Mouse (Mus musculus): Measurements from ENCODE around the gene H2-Q2.
"Not testable (repeated sequence)": the region's sequence is repeated elsewhere in the genome, so short reads cannot be mapped to it uniquely, and the experiment has no call there.

The H2-Q2 gene

GRCm38 (mm10) chr17:35342071-35342671 is at the start of gene H2-Q2:
Gene H2-Q2, plus strand, starts transcription at chr17:35342242.
- DNase-seq (ENCODE audit: low spot score) = no peak

GRCm38 (mm10) chr17:35295796-35296195 is 46.2 kb upstream of the H2-Q2 start:
- peak; percentile 68 for DNase-seq (ENCODE audit: low spot score)

GRCm38 (mm10) chr17:35300261-35300945 is 41.6 kb upstream of the H2-Q2 start:
- DNase-seq (ENCODE audit: low spot score) = not testable (repeated sequence)

DNA sequence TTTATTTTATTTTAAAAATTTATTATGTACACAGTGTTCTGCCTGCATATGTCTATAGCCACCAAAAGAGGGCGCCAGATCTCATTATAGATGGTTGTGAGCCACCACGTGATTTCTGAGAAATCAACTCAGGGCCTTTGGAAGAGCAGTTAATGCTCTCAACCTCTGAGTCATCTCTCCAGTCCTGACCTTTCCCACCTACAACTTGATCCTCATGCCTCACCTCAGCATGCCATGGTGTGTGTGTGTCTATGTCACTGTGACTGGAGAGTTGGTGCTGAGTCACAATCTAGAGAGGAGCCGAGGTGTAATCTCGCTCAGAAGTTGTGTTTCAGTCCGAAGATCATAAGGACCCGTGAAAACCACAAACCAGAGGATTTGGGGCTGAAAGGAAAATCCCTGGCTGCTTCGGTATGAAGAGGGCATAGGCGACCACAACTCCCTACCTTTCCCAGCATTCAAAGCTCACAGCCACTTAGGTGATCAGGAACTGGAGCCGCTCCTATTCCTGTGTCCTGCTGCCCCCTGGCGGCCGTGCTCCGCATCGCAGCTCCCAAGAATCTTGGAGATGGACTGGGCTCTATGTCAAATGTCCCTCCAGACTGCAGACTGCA is 40.3 kb upstream of the H2-Q2 start:
- DNase-seq (ENCODE audit: low spot score) = peak; percentile 88

DNA sequence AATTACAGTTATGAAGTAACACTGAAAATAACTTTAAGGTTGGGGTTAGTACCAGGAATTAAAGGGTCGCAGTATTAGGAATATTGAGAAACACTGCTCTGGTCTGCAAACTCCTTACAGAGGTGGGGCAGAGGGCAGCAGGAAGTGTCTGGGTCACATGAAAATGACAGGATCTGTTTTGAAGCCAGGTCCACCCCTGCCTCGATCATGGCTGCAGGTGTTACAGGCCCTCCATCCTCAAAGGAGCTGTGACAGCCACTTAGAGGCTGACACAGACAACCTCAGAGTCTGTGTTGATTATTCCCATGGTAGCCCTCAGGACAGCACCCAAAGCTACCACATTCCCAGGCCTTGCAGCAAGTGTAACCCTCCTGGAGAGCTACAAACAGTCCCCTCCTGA is 38.8 kb upstream of the H2-Q2 start:
- no peak for DNase-seq (ENCODE audit: low spot score)

GRCm38 (mm10) chr17:35303756-35304350 is 38.2 kb upstream of the H2-Q2 start:
- DNase-seq (ENCODE audit: low spot score) = no peak

DNA sequence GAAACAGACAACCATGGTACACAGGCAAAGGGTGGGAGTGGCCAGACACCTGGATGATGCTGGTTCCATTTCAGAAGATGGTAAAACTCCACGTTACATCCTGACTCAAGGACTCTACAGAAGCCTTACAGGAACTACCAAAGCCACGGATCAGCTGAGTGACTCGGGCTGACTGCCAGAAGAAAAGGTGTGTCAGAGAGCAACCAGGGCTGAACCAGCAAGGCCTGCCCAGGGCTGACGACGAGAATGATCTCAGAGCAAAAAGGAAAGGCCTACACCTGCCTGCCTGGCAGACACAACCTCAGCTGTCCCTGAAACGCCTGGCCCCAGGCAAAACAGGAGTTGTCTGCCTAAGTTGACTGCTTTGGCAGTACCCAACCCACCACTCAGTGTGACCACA is 37.6 kb upstream of the H2-Q2 start:
- DNase-seq (ENCODE audit: low spot score) = no peak

DNA sequence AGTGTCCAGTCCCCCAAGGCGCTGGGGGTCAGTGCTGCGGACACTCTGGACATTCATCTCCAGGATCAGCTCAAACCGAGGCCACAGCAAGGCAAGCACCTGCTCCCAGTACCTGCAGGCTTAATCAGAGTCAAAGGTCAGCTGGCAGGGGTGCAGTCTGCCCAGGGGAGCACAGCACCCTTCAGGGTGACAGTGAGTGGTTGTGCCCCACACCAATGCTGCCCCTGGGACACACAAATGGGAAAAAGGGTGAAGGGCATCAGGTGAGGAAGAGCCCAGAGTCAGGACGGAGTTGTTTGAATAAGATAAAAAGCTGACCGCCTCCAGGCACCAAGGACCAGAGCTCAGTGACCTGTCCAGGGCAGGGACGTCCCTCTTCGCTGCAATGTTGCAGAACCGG is 37.1 kb upstream of the H2-Q2 start:
- DNase-seq (ENCODE audit: low spot score) = not testable (repeated sequence)

- no peak for DNase-seq (ENCODE audit: low spot score)
Observed at GRCm38 (mm10) chr17:35318671-35319070, 23.4 kb upstream of the H2-Q2 start.

DNA sequence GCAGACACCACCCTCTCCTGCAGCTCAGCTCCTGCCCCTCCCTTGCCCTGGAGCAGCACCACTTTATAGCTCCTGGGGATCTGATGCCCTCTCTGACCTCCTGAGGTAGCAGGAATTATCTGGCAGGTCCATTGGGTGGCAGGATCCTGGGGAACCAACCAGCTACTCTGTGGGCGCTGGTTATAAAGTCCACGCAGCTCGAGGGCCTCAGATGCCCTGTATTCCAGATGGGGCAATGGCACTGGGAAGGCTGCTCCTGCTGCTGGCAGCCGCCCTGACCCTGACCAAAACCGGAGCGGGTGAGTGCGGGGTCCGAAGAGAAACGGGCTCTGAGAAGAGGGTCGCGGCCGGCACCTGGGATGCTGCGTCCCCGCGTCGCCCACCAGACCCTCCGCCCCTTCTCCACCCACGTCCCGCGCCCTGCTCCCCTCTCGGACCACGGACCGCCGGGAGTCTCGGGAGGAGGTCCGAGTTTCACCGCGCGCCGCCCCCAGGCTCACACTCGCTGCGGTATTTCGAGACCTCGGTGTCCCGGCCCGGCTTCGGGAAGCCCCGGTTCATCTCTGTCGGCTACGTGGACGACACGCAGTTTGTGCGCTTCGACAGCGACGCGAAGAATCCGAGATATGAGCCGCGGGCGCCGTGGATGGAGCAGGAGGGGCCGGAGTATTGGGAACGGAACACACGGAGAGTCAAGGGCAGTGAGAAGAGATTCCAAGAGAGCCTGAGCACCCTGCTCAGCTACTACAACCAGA is 21.5 kb upstream of the H2-Q2 start, which contains the start of gene H2-Q1:
Gene H2-Q1, plus strand, starts transcription at position 79 of the 755 bp plus-strand sequence.
- no peak for DNase-seq (ENCODE audit: low spot score)

- DNase-seq (ENCODE audit: low spot score) = not testable (repeated sequence)
Observed at GRCm38 (mm10) chr17:35325124-35325523, 16.9 kb upstream of the H2-Q2 start.

GRCm38 (mm10) chr17:35326000-35326399 is 16.0 kb upstream of the H2-Q2 start:
- DNase-seq (ENCODE audit: low spot score) = not testable (repeated sequence)

DNA sequence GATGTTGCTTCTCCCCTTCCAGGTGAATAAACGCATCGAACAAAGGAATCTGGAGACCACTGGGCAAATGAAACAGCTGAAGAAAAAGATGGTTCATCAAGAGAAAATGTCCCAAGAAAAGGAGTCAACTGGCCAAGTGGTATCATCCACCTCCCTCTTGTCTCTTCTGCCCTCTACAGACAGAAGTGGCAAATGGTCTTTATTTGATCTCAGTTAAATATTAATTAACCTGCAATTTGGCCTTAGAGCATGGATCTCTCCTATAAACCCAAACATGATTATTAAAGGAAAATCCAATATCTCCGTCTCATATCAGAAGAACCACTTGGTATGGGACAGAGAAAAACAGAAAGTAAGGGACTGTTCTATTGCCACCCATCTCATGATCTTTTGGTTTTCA is 12.3 kb upstream of the H2-Q2 start:
- not testable (repeated sequence) for DNase-seq (ENCODE audit: low spot score)

DNA sequence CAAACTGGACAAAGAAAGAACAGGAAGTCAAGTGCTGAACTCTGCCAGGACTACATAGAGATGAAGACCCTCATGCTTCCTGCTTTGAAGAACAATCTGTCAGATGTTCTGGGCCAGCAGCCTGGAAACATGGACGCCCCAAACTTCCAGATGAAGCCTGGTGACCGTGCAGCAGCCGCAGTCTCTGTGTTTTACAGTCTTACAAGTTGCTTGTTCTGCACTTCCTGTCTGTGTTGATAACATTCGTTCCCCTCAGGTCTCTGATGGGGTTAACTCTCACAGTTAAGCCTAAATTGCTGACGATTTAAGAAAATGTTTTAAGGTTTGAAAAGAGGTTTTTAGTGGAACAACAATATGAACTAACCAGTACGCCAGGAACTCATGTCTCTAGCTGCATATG is 10.5 kb upstream of the H2-Q2 start:
- DNase-seq (ENCODE audit: low spot score) = not testable (repeated sequence)

GRCm38 (mm10) chr17:35342711-35343476 is 852 bp downstream of the H2-Q2 start:
- peak; percentile 24 for DNase-seq (ENCODE audit: low spot score)

GRCm38 (mm10) chr17:35347659-35348058 is 5.6 kb downstream of the H2-Q2 start:
- DNase-seq (ENCODE audit: low spot score) = not testable (repeated sequence)

DNA sequence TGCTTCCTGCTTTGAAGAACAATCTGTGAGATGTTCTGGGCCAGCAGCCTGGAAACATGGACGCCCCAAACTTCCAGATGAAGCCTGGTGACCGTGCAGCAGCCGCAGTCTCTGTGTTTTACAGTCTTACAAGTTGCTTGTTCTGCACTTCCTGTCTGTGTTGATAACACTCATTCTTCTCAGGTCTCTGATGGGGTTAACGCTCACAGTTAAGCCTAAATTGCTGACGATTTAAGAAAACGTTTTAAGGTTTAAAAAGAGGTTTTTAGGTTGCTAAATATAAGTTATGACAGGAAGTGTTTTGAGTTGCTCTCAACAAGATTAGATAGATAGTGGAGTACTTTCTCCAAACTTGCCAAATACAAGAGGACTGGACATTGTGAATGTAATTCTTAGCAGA is 11.2 kb downstream of the H2-Q2 start:
- not testable (repeated sequence) for DNase-seq (ENCODE audit: low spot score)

DNA sequence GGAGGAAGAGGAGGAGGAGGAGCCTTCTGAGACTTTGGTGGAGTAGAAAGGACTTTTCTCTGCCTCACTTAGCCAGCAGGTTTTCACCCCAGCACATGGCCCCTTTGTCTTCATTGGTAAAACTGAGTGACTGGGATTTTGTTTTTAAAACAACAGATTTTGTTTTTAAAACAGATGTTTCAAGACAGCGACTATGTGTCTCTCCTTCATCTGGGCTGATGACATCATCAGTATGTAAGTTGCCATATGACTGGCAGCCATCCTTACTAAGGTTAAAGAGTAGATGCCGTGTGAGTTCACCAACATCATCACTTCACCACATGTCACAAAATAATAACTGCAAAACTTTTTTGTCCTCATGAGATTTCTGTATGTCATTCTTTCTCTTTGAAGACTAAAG is 12.0 kb downstream of the H2-Q2 start:
- no peak for DNase-seq (ENCODE audit: low spot score)

DNA sequence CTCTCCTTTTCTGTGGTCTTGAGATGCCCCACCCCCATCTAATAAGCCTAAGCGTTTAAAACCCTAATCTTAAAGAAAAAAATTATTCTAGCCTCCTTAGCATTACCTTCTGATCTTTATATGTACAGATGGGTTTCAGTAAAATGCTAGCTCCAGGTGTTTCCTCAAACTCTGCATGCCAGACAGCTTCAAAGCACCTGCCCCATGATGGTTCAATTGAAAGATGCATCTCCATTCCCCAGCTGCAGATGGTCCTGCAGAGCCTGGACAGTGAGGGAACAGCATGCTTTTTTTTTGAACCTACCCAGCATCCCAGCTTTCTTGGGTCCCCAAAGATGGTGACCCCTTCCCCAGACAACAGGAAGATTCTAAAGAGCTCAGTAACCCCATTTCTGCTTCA is 15.0 kb downstream of the H2-Q2 start:
- no peak for DNase-seq (ENCODE audit: low spot score)

DNA sequence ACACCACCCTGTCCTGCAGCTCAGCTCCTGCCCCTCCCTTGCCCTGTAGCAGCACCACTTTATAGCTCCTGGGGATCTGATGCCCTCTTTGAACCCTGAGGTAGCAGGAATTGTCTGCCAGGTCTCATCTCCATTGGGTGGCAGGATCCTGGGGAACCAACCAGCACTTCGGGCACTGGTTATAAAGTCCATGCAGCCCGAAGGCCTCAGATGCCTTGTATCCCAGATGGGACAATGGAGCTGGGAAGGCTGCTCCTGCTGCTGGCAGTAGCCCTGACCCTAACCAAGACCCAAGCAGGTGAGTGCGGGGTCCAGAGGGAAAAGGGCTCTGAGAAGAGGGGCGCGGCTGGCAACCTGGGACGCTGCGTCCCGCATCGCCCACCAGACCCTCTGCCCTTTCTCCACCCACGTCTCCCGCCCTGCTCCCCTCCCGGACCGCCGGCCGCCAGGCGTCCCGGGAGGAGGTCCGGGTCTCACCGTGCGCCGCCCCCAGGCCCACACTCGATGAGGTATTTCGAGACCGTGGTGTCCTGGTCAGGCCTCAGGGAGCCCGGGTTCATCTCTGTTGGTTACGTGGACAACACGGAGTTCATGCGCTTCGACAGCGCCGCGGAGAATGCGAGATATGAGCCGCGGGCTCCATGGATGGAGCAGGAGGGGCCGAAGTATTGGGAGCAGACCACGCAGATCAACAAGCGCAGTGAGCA is 16.9 kb downstream of the H2-Q2 start:
- no peak for DNase-seq (ENCODE audit: low spot score)

DNA sequence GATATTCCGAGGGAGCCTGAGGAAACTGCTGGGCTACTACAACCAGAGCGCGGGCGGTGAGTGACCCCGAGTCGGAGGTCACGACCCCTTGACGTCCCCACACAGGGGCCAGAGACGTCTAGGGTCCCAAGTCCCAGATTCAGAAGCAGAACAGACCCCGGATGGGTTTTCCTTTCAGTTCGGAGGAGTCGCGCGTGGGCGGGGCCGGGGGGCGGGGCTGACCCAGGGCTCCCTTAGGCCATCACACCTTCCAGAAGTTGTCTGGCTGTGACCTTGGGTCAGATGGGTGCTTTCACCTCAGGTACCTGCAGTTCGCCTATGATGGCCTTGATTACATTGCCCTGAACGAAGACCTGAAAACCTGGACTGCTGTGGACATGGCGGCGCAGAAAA is 17.4 kb downstream of the H2-Q2 start:
- no peak for DNase-seq (ENCODE audit: low spot score)

All from testis, postnatal 14 days (tissue).